ENCODE assay signal across 35 mouse cellular contexts in genomic region chr3:86996111-86996510, GRCm38 (mm10).
"Had no signal": no experiment of that assay in that cellular context is flagged by ENCODE, and none has a peak within 500 bp of the region (broad histone marks: within the 10 kb centered on the region; RNA-seq: fewer than 3 reads in every experiment).

No protein-coding gene starts in this region.

- DNase-seq: heart, postnatal 10 days; heart, postnatal 14 days; heart, postnatal 36 days; heart, postnatal 4 days; kidney, adult 11 months; kidney, adult 18-20 months; kidney, adult 2 months; kidney, adult 8-10 months; kidney, adult 9 months; kidney, postnatal 10 days; kidney, postnatal 14 days; kidney, postnatal 25 days; kidney, postnatal 36 days; kidney, postnatal 4 days; layer of hippocampus, adult 9-11 months; layer of hippocampus, postnatal 36 days had no signal

- H3K4me1 ChIP-seq: hindbrain, embryonic 12.5 days; intestine, embryonic 15.5 days had no signal

- ATAC-seq: hindbrain, embryonic 16.5 days; hindbrain, postnatal 0 days; inflammation-experienced regulatory T-cells, adult 6 months; intestine, embryonic 15.5 days; intestine, embryonic 16.5 days; intestine, postnatal 0 days had no signal

- H3K9ac ChIP-seq: heart, embryonic 12.5 days; heart, embryonic 13.5 days; heart, embryonic 15.5 days; hindbrain, embryonic 12.5 days; hindbrain, embryonic 13.5 days; hindbrain, embryonic 14.5 days; hindbrain, embryonic 15.5 days; intestine, embryonic 15.5 days; kidney, embryonic 15.5 days had no signal

- H3K27me3 ChIP-seq: heart, embryonic 12.5 days; heart, embryonic 13.5 days; heart, embryonic 15.5 days; hindbrain, embryonic 12.5 days; hindbrain, embryonic 13.5 days; hindbrain, embryonic 15.5 days; intestine, embryonic 15.5 days; kidney, embryonic 15.5 days had no signal

- H3K4me2 ChIP-seq: heart, embryonic 11.5 days; heart, embryonic 12.5 days; heart, embryonic 13.5 days; heart, embryonic 15.5 days; hindbrain, embryonic 12.5 days; hindbrain, embryonic 13.5 days; hindbrain, embryonic 14.5 days; hindbrain, embryonic 15.5 days; intestine, embryonic 15.5 days; kidney, embryonic 15.5 days had no signal

- H3K27ac ChIP-seq: heart, embryonic 10.5 days; heart, embryonic 13.5 days; heart, embryonic 15.5 days; hindbrain, embryonic 10.5 days; hindbrain, embryonic 12.5 days; hindbrain, embryonic 13.5 days; hindbrain, embryonic 14.5 days; hindbrain, embryonic 15.5 days; hindbrain, postnatal 0 days; intestine, embryonic 15.5 days; kidney, embryonic 15.5 days; kidney, postnatal 0 days; layer of hippocampus, adult 2 months had no signal

- H3K9me3 ChIP-seq: heart, embryonic 10.5 days; heart, embryonic 13.5 days; heart, embryonic 15.5 days; hindbrain, embryonic 10.5 days; hindbrain, embryonic 12.5 days; hindbrain, embryonic 13.5 days; hindbrain, embryonic 15.5 days; intestine, embryonic 15.5 days; kidney, embryonic 15.5 days had no signal

- H3K4me3 ChIP-seq: heart, embryonic 10.5 days; heart, embryonic 12.5 days; heart, embryonic 13.5 days; heart, embryonic 15.5 days; hindbrain, embryonic 10.5 days; hindbrain, embryonic 12.5 days; hindbrain, embryonic 13.5 days; hindbrain, embryonic 15.5 days; intestine, embryonic 15.5 days; kidney, embryonic 15.5 days; layer of hippocampus, adult 2 months had no signal

- H3K36me3 ChIP-seq: heart, embryonic 10.5 days; heart, embryonic 12.5 days; heart, embryonic 13.5 days; heart, embryonic 15.5 days; hindbrain, embryonic 10.5 days; hindbrain, embryonic 12.5 days; hindbrain, embryonic 13.5 days; hindbrain, embryonic 15.5 days; intestine, embryonic 15.5 days; kidney, embryonic 15.5 days had no signal
